Mouse (Mus musculus): Measurements from ENCODE around the gene Ablim2.

The Ablim2 gene

GRCm38 (mm10) chr5:35907090-35907489 lies 149.4 kb downstream of the Ablim2 start:
- intact Hi-C loops (cut with DNase I) = no loop called here

DNA sequence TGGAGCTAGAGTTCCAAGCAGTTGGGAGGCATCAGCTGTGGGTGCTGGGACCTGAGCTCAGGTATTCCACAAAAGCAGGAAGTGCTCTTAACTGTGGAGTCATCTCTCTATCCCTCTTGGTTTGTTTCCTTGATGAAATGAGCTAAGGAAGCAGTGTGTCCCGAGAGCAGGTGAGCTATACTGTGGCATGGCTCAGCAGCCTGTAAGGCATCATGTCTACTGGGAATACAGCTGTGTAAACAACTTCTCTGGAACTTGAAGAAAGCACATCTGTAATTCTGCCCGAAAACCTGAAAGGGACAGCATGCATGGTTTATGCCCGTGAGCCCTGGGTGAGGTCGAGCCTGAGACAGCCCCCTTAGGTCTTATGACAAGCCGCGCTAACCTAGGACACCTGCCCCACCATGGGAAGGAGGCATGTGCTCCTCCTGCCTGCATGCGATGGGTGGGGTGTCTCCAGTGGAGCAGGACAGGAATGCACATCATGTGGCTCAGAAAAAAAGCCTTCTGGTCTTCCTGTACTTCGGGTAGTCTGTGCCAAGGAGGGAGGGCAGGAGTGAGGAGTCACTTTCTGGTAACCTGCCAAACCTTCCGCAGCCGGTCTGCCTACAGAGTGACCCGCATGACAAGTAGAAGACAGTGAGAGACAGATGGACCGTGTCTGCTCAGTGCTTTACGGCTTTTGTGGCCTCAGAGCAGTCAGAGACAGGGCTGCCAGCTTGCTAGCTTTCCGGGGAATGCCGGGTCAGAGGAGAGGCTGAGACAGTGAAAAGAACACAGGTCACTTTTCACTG lies 150.2 kb downstream of the Ablim2 start:
- intact Hi-C loops (cut with DNase I) = no loop called here

DNA sequence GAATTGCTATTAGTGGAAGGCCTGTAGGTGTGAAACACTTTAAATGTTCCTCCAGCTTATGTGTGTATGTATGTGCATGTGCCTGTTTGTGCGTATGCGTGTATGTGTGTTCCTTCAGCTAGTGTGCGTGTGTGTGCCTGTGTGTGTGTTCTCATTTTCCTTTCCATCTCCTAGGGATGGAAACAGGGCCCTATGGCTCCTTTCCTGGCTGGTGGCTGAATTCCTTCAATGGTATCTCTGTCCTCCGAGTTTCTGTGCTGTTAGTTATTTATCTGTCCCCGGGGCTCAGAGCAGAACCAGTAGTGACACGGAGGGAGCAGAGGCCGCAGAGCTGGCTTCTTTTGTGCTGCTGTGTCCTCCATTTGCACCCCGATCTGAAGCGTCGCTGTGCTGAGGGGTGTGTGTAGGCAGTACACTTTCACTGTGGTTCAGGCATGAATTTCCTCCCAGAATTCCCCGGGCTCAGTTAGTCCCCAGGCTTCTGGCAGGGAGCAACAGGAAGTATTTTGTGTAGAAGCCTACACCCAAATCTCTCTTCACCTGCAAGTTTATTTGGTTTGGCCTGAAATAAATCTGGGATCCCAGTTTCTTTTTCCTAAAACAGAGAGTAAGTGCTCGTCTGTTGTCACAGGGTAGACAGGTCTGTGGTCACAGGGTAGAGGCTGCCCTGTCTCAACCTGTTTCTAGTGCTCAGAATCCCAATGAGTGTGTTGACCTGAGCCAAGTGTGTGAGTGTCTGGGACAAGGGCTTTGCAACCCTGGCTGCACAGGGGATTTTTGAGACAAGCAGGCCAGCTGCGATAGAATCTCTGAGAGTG lies 151.2 kb downstream of the Ablim2 start:
- intact Hi-C loops (cut with DNase I) = no loop called here

GRCm38 (mm10) chr5:35915629-35916300 lies 158.1 kb downstream of the Ablim2 start:
- intact Hi-C loops (cut with DNase I) = no loop called here

DNA sequence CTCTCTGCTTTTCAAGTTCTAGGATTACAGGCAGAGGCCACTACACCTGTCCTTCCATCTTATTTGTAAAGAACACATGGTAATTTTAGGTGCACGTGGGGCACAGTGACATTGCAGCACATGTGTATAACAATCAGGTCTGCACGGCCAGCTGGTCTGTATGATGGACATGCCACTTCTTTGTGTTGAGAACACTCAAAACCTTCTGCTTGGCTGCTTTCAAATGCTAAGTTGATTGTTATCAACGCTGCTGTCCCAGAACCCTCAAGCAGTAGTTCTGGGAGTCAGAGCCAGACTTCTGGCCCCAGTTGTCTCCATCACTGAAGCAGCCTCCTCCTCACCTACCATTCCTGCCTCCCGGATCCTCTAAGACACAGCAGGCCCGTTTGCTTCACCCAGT lies 159.0 kb downstream of the Ablim2 start:
- intact Hi-C loops (cut with DNase I) = no loop called here

DNA sequence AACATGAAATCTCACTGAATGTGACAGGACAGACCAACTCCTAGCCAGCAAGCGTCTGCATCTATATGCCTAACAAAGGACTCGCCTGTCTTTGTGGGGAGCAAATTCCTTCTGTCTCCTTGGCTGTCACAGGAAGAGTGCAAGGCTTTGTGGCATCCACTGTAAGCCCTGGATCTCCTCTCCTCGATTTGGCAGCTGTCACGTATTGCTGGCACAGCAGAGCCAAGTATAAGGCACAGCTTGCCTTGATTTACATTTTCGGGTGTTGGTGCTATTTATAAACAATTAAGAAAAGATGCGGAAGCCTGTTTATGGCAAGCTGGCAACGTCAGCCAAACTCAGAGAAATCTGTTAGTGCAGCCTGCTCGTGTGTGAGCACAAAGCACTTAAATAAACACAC lies 160.7 kb downstream of the Ablim2 start:
- intact Hi-C loops (cut with DNase I) = no loop called here

DNA sequence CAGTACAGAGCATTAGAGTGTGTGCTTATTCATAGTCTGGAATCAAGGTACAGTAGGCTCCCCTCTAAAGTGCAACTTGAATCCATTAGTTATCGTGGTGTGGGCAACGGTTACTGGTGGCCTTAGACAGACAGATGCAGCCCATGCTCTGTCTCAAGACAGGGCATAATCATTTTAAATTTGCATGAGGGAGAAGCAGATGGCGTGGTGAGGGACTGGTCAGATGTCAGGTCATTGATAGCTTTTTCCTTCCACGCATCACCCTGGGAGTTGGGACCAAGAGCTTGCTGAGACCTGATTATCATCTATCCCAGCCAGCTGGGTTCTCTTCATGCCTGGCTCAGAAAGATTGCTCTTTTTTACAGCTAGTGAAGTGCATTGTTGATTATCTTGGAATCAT lies 162.4 kb downstream of the Ablim2 start:
- intact Hi-C loops (cut with DNase I) = no loop called here

DNA sequence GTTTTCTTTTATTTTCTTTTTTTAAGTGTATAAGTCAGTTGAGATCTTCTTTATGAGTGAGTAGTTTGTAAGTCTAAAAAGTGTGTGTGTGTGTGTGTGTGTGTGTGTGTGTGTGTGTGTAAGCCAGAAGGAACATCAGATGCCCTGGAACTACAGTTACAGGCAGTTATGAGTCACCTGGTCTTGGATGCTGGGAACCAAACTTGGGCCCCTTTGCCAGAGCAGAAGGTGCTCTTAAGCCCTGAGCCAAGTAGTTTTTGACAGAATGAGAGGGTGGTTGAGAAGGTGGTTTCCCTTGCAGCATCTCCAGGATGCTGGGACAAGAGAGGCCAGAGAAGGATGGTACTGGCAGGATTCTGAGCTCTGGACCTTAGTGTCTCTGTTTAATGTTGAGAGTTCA lies 162.9 kb downstream of the Ablim2 start:
- intact Hi-C loops (cut with DNase I) = no loop called here

DNA sequence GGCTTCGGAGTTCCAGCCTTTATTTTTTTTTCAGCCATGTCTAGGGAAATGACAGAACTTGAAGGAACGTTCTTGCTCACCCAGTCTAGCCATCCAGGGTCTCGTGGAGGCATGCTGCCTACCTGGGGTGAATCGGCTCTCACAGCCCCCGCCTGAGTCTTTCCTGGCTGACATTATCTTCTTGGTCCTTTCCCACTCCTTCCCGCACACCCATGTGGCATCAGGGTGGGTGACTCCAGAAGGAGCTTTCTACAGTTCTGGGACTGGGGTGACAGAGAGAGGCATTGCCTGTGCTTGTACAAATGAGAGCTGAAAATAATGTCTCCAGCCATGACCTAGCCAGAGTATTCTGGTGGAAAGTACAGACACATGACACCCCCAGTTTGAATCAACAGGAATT lies 163.5 kb downstream of the Ablim2 start:
- intact Hi-C loops (cut with DNase I) = no loop called here

GRCm38 (mm10) chr5:35921595-35922254 lies 164.0 kb downstream of the Ablim2 start:
- intact Hi-C loops (cut with DNase I) = no loop called here

GRCm38 (mm10) chr5:35923448-35923847 lies 165.8 kb downstream of the Ablim2 start:
- intact Hi-C loops (cut with DNase I) = no loop called here

DNA sequence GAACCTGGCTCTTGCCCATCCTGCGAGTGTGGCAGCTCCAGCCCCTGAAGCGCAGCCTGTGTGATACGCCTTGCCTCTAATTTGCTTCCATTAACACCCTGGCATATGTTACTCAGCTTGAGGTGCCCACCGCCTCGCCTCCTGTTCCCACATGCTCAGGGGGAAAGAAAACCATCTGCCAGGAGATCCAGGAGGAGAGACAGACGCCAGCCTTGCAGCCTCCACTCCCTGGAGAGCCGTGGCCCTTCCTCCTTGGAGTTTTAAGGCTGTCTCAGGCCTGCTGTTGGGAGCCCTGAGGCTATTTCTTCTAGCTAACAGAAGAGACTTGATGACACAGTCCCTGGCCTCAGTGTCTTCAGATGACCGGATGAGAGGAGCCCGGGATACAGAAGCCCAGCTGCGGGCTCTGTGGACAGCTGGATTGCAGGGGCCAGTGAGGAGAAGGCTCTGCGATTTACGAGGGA lies 167.5 kb downstream of the Ablim2 start:
- intact Hi-C loops (cut with DNase I) = no loop called here

DNA sequence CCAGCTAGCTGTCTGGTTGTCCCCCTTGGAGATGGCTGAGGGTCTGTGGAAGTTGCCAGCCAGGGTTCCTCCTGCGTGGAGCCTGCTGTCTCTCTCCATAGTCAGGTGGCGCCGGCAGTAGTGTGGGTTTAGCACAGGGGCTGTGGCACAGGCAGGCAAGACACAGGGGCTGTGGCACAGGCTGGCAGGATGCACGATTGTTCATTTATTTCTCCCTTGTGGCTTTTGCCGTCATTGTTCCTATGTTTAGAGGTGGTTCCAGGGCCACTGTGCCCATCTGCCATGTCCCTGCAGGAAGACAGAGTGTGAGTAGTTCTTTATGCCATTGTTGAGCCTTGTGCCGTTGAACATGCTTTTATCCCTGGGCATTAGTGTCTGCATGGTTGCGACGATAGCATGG lies 168.8 kb downstream of the Ablim2 start:
- intact Hi-C loops (cut with DNase I) = no loop called here

DNA sequence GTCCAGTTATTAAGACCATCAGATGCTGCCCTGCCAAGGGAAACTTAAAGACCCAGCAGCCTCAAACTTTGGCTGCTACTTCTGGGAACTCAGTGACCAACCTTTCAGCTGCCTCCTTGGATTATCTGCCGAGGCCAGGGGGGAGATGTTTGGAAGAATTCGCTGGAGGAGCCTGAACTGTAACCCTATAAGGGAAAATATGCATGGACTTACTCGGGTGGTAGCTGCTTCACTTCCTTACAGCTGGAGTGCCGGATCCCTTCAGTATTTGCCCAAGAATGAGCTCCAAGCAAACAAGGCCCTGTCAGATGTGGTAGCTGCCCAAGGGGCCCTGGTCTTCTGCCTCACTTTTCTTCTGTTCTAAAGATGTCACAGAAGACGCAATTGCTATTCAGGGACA lies 173.6 kb downstream of the Ablim2 start:
- intact Hi-C loops (cut with DNase I) = no loop called here

DNA sequence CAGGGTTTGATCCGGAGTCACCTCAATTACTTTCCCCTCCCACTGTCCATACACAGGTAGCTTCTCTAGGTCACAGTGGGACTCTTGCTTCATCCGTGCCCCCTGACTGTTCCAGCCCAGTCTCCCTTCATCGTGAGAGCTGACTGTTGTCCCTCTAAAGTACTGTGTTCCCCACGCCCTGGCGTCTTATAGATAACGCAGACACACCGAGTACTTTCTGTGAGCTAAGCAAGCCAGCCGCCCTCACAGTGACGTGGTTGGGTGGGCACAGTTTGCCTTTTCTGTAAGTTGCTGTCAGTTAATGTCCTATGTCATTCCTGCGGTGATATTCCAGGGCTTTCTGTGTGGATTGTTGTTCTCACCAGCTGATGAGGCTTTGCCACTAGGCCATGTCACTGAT lies 175.4 kb downstream of the Ablim2 start:
- intact Hi-C loops (cut with DNase I) = no loop called here

Measured in adrenal gland (tissue).